Mouse (Mus musculus) neural tube, embryonic 12.5 days (tissue): Measurements from ENCODE around the gene Smim27. TPM values are rescaled to one million over a fixed set of nuclear protein-coding genes. Genes with fewer than 3 reads are reported as not detected.

Experiments used
- ATAC-seq: fragments of 200-750 bp; cut with Nextera tagmentation; 2 replicates; pipeline ENCODE4 v1.8.0; 2017; ENCODE audit warnings: low read depth, mild to moderate bottlenecking, moderate TSS enrichment, moderate library complexity; ENCODE audit not compliant: low FRiP score
- H3K27ac ChIP-seq: fragments of 300-500 bp; sonication (generic); 2 replicates; pipeline ENCODE4 v1.5.1; 2016
- H3K27me3 ChIP-seq: fragments of 300-500 bp; sonication (generic); replicated peaks from 2 replicates; pipeline ENCODE4 v1.6.1; 2016; ENCODE audit warnings: mild to moderate bottlenecking
- H3K36me3 ChIP-seq: fragments of 300-500 bp; sonication (generic); 2 replicates; pipeline ENCODE4 v1.6.1; 2016; ENCODE audit warnings: mild to moderate bottlenecking
- H3K4me1 ChIP-seq: fragments of 300-500 bp; sonication (generic); 2 replicates; pipeline ENCODE4 v1.6.1; 2016
- H3K4me2 ChIP-seq: fragments of 300-500 bp; sonication (generic); replicated peaks from 2 replicates; pipeline ENCODE4 v1.6.1; 2016; ENCODE audit warnings: mild to moderate bottlenecking
- H3K4me3 ChIP-seq: fragments of 300-500 bp; sonication (generic); 2 replicates; pipeline ENCODE4 v1.5.1; 2016
- H3K9ac ChIP-seq: fragments of 300-500 bp; sonication (generic); 2 replicates; pipeline ENCODE4 v1.6.1; 2016; ENCODE audit warnings: mild to moderate bottlenecking
- H3K9me3 ChIP-seq: fragments of 300-500 bp; sonication (generic); 2 replicates; pipeline ENCODE4 v1.6.1; 2016; ENCODE audit warnings: mild to moderate bottlenecking
- WGBS: fragments of 180-500 bp; shearing (Covaris S2); methylation state at CpG from one replicate; pipeline ENCODE4 v1.1.7; 2016; 5-methylcytosine and 5-hydroxymethylcytosine counted together
- polyA plus RNA-seq: library from polyadenylated mRNA; unstranded; fragments of >200 nt; fragmentation: Nextera tagmentation; extraction: Ambion mirVana; gene quantifications from 2 replicates; pipeline ENCODE4 v1.2.1, GENCODE M21; 2016

Gene Smim27
- polyA plus RNA-seq, 1 experiment from 2014 or later, result 23.0 TPM

DNA sequence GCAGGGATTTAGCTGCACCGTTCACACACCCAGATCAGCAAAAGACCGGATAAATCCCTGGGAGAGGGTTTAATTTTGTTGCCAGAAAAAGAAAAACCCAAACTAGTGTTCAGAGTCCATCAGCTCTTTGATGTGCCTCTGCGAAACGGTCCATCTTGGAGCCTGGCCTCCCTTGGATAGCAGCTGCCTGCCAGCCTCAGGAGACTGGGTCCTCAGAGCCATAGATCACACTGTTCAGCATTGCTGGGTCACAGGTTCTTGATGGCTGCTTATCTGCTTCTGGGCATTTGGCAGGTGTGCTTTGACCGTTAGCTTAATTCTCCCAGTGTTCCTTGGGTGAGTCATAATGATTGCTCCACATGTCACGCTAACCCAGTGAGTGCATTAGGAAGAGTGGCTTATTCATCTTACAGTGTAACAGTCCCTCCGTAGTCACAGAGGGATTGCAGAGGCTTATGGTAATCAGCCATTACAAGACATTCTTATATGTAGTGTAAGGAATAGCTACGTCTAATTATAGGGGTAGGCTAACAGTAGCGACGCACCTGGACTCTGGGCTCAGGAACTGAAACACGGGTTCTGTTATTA is 41.5 kb downstream of the Smim27 start:
- Histone ChIP-seq H3K4me2 (no peak overlapping the region), H3K4me1 (no peaks in the 10 kb centered on the region), H3K9ac (no peak overlapping the region), H3K36me3 (no peaks in the 10 kb centered on the region), H3K27me3 (no peaks in the 10 kb centered on the region), H3K4me3 (no peak overlapping the region), H3K9me3 (no peaks in the 10 kb centered on the region), H3K27ac (no peak overlapping the region)
- no peak for ATAC-seq
- WGBS, result 79% methylated on average over 11 of the region's 11 CpGs

DNA sequence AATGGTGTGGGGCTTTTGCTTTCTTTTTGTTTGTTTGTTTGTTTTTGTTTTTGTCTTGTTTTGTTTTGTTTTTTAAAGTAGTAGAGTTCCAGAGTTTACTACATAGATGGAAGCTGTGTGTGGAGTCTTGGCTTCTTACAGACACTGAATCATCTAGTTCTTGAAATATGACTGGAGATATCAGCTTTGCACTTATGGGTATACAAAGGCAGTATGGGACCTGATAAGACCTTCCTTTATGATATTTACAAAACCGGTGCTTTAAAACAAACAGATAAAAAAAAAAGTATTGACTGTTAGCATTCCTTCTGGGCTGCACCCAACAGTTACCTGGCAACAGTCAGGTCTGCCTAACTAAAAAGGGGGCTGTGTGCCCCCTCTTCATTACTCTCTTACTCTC is 42.8 kb downstream of the Smim27 start:
- no peaks in the 10 kb centered on the region for H3K4me1 ChIP-seq
- H3K27me3 ChIP-seq, result no peaks in the 10 kb centered on the region
- no peaks in the 10 kb centered on the region for H3K36me3 ChIP-seq
- H3K4me3 ChIP-seq, result no peak overlapping the region
- ATAC-seq, result no peak
- 70% methylated on average over 1 of the region's 1 CpGs for WGBS
- no peak overlapping the region for H3K27ac ChIP-seq
- H3K9me3 ChIP-seq, result no peaks in the 10 kb centered on the region
- H3K4me2 ChIP-seq, result no peak overlapping the region
- no peak overlapping the region for H3K9ac ChIP-seq

DNA sequence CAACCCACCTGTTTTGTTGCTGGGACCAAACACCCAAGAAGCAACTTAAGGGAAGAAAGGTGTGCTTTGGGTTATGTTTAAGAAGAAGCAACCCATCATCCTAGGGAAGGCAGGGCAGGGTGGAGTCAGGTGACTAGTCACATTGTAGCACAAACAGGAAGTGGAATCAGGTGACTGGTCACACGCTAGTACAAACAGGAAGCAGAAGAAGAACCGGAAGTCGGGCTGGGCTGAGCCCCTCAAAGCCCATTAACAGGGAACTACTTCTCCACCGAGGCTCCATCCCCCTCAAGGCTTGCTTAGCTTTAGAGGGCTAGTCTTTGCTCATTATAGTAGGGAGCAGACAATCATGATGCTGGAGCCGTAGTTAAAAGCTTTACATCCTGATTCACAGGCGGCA is 43.6 kb downstream of the Smim27 start:
- no peak for ATAC-seq
- WGBS, result 85% methylated on average over 6 of the region's 6 CpGs
- Histone ChIP-seq H3K4me2 (no peak overlapping the region), H3K4me3 (no peak overlapping the region), H3K9ac (no peak overlapping the region), H3K27me3 (no peaks in the 10 kb centered on the region), H3K9me3 (no peaks in the 10 kb centered on the region), H3K4me1 (no peaks in the 10 kb centered on the region), H3K27ac (no peak overlapping the region), H3K36me3 (no peaks in the 10 kb centered on the region)

DNA sequence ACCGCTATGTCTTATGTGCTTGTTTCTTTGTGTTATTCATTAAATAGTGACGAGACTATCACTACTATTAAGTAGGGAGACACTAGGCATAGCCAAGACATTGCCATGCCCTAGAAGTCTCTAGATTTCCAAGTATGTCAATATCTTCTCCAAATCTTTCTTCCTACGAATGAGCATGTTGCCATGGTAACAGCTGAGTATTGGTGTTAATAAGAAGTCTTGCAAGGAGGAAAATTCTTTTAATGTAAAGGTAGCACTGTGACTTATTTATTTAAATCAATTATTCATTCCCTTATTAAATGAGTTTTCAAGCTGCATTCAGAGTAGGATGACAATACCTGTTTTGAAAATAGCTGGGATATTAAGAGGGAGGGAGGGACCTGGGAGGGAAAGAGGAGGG is 48.0 kb downstream of the Smim27 start:
- Histone ChIP-seq H3K4me1 (no peaks in the 10 kb centered on the region), H3K4me2 (no peak overlapping the region), H3K9ac (no peak overlapping the region), H3K27me3 (no peaks in the 10 kb centered on the region), H3K9me3 (no peaks in the 10 kb centered on the region), H3K36me3 (no peaks in the 10 kb centered on the region), H3K27ac (no peak overlapping the region), H3K4me3 (no peak overlapping the region)
- WGBS, result 80% methylated on average over 3 of the region's 3 CpGs
- no peak for ATAC-seq

Other genes starting within 250 kb of the Smim27 start
- 58.5 TPM in 2 replicates for gene Aco1, start 126.5 kb upstream of the Smim27 start, polyA plus RNA-seq
- gene Ddx58, start 29.8 kb upstream of the Smim27 start, polyA plus RNA-seq, result 3.3 and 4.3 TPM in 2 replicates
- gene Topors, start 271 bp downstream of the Smim27 start, polyA plus RNA-seq, result 43.2 and 43.4 TPM in 2 replicates
- 287 and 291 TPM in 2 replicates for gene Ndufb6, start 9.8 kb downstream of the Smim27 start, polyA plus RNA-seq
- 0.17 and 0.39 TPM in 2 replicates for gene Tmem215, start 202.6 kb downstream of the Smim27 start, polyA plus RNA-seq